Comparison of ENCODE assay signal across 9 mouse cellular contexts in the genomic region with DNA sequence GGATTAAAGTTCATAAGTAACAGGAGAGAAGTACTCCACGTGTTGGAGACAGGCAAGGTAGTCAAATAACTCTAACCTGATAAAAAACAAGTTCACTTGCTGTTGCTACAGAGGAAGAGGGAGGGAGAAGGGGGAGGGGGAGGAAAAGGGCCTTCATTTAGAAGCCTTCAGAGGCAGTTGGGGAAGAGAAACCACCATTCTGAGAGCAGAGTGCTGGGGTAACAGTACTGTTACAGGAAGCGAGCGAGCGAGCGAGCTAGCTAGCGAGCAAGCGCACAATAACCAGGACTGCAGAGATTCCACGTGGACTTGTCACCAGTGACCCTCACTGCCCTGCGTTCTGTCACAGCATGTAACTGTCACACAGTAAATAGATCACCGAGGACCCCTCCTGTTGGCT. TPM values are rescaled to one million over a fixed set of nuclear protein-coding genes. Genes with fewer than 3 reads are reported as not detected.
A peak's percentile ranks its signal among the peaks of the same experiment; 100 is the strongest.
DNase-seq lines count a peak whose midpoint lies in the region; ATAC-seq and TF ChIP-seq lines count a peak whose summit lies in the region.
"Had no signal": no experiment of that assay in that cellular context is flagged by ENCODE, and none has a peak within 500 bp of the region (broad histone marks: within the 10 kb centered on the region; RNA-seq: fewer than 3 reads in every experiment).

No protein-coding gene starts in this region.

- H3K27me3 ChIP-seq in intestine, embryonic 14.5 days (replicated peaks; ENCODE audit: control insufficient read depth, insufficient read depth, low read length), result no peaks in the 10 kb centered on the region
- H3K27me3 ChIP-seq in intestine, postnatal 0 days (replicated peaks; ENCODE audit: control insufficient read depth, insufficient read depth, low read length), result no peaks in the 10 kb centered on the region
- no peaks in the 10 kb centered on the region for H3K27me3 ChIP-seq in kidney, embryonic 16.5 days (ENCODE audit: insufficient read depth, low read length)
- H3K27me3 ChIP-seq: limb, embryonic 15.5 days had no signal

- no peak overlapping the region for H3K4me3 ChIP-seq in intestine, embryonic 14.5 days (ENCODE audit: low read depth, low read length)
- H3K4me3 ChIP-seq in intestine, postnatal 0 days (ENCODE audit: low read depth, low read length), result no peak overlapping the region
- H3K4me3 ChIP-seq in bone marrow macrophage, adult 2 months (ENCODE audit: insufficient read depth, low read length), result peak overlapping the region; percentile 12; the same call in 1 of the 2 replicates
- no peak overlapping the region for H3K4me3 ChIP-seq in kidney, embryonic 16.5 days (ENCODE audit: low read length)
- H3K4me3 ChIP-seq: limb, embryonic 15.5 days had no signal

- DNase-seq in intestine, embryonic 14.5 days (ENCODE audit: low spot score), result no peak
- DNase-seq in liver (peak; percentile 16), MN1 (ENCODE audit: low spot score) (no peak)
- DNase-seq in spleen, postnatal 36 days (ENCODE audit: low spot score in 2 of 2), result peak; percentile 69 to 73
- DNase-seq in c-Kit-positive CD71-positive TER-119-positive erythroid progenitor cells, embryonic 14.5 days (ENCODE audit: low spot score), result no peak

- no peak for ATAC-seq in intestine, embryonic 14.5 days (replicated peaks; ENCODE audit: low FRiP score, low TSS enrichment, low read depth)
- no peak for ATAC-seq in intestine, postnatal 0 days
- ATAC-seq in kidney, embryonic 16.5 days (ENCODE audit: low FRiP score, low TSS enrichment), result no peak

- H3K4me1 ChIP-seq in intestine, embryonic 14.5 days (replicated peaks; ENCODE audit: control insufficient read depth, insufficient read depth, low read length), result peaks cover 5% of the 10 kb centered on the region; the same call in 1 of the 2 replicates
- H3K4me1 ChIP-seq in intestine, postnatal 0 days (replicated peaks; ENCODE audit: control insufficient read depth, insufficient read depth, low read length), result no peaks in the 10 kb centered on the region
- peaks cover 21% of the 10 kb centered on the region for H3K4me1 ChIP-seq in bone marrow macrophage, adult 2 months (ENCODE audit: control insufficient read depth, insufficient read depth, low read length)
- no peaks in the 10 kb centered on the region for H3K4me1 ChIP-seq in kidney, embryonic 16.5 days (ENCODE audit: insufficient read depth, low read length)

- H3K36me3 ChIP-seq in intestine, embryonic 14.5 days (ENCODE audit: control insufficient read depth, insufficient read depth, low read length), result 0 out of 2 replicates have a peak, but pooled peaks cover 6% of the 10 kb centered on the region
- peaks cover 7% of the 10 kb centered on the region; the same call in 1 of the 2 replicates for H3K36me3 ChIP-seq in intestine, postnatal 0 days (ENCODE audit: control insufficient read depth, insufficient read depth)
- H3K36me3 ChIP-seq in kidney, embryonic 16.5 days (ENCODE audit: insufficient read depth, low read length), result no peaks in the 10 kb centered on the region

- H3K27ac ChIP-seq in intestine, embryonic 14.5 days (ENCODE audit: low read depth), result peak overlapping the region; percentile 27; the same call in 1 of the 2 replicates
- H3K27ac ChIP-seq in intestine, postnatal 0 days (ENCODE audit: low read depth, low read length), result no peak overlapping the region
- peak overlapping the region; percentile 53 for H3K27ac ChIP-seq in bone marrow macrophage, adult 2 months (ENCODE audit: insufficient read depth, low read depth, low read length)
- H3K27ac ChIP-seq in kidney, embryonic 16.5 days (ENCODE audit: low read length), result no peak overlapping the region
- H3K27ac ChIP-seq: limb, embryonic 15.5 days had no signal

- no peak overlapping the region for H3K4me2 ChIP-seq in intestine, embryonic 14.5 days (ENCODE audit: low read length)
- H3K4me2 ChIP-seq in intestine, postnatal 0 days (replicated peaks; ENCODE audit: low read depth), result no peak overlapping the region
- no peak overlapping the region for H3K4me2 ChIP-seq in kidney, embryonic 16.5 days (replicated peaks; ENCODE audit: low read depth, low read length)
- H3K4me2 ChIP-seq: limb, embryonic 15.5 days had no signal

- no peaks in the 10 kb centered on the region for H3K9me3 ChIP-seq in intestine, embryonic 14.5 days (ENCODE audit: control insufficient read depth, low read length)
- H3K9me3 ChIP-seq in intestine, postnatal 0 days (ENCODE audit: control insufficient read depth), result no peaks in the 10 kb centered on the region
- H3K9me3 ChIP-seq in kidney, embryonic 16.5 days (ENCODE audit: low read length), result no peaks in the 10 kb centered on the region
- H3K9me3 ChIP-seq: limb, embryonic 15.5 days had no signal

- H3K9ac ChIP-seq in intestine, embryonic 14.5 days (ENCODE audit: low read length), result no peak overlapping the region
- H3K9ac ChIP-seq in intestine, postnatal 0 days (ENCODE audit: low read depth, low read length), result no peak overlapping the region
- H3K9ac ChIP-seq in kidney, embryonic 16.5 days (replicated peaks; ENCODE audit: low read length), result no peak overlapping the region
- H3K9ac ChIP-seq: limb, embryonic 15.5 days had no signal

- TF ChIP-seq POLR2A in bone marrow macrophage, adult 2 months (IDR thresholded peaks at IDR 0.05; ENCODE audit: borderline replicate concordance, low read depth, low read length), result no peak

- no peak for TF ChIP-seq CTCF in intestine, postnatal 0 days (IDR thresholded peaks at IDR 0.05; ENCODE audit: low read depth)
- TF ChIP-seq CTCF in bone marrow macrophage, adult 2 months (IDR thresholded peaks at IDR 0.05; ENCODE audit: low read depth, low read length), result no peak

- WGBS in intestine, embryonic 14.5 days, result 38% methylated on average over 10 of the region's 10 CpGs
- WGBS in intestine, postnatal 0 days, result 43% methylated on average over 10 of the region's 10 CpGs
- WGBS in kidney, embryonic 16.5 days, result 50% methylated on average over 10 of the region's 10 CpGs

RNA-seq across cellular contexts. Expression of gene Kcnip2, which starts 27.6 kb away (rescaled TPM):
- 1.3 and 1.6 TPM in 2 replicates for polyA plus RNA-seq in intestine, embryonic 14.5 days (2014; fragmentation: Nextera tagmentation; extraction: Ambion mirVana)
- polyA plus RNA-seq in intestine, postnatal 0 days (2015; fragmentation: Nextera tagmentation; extraction: Ambion mirVana), result 3.6 and 4.7 TPM in 2 replicates
- not detected in 2 replicates for polyA plus RNA-seq in bone marrow macrophage, adult 2 months (2012; ENCODE audit: insufficient read depth, insufficient read length, missing spikeins)
- polyA plus RNA-seq in kidney, embryonic 16.5 days (2015; fragmentation: Nextera tagmentation; extraction: Ambion mirVana), result 2.0 and 2.3 TPM in 2 replicates

RNA-seq across cellular contexts. Expression of gene Mgea5, which starts 59.8 kb away (rescaled TPM):
- polyA plus RNA-seq in intestine, embryonic 14.5 days (2014; fragmentation: Nextera tagmentation; extraction: Ambion mirVana), result 55.0 and 58.9 TPM in 2 replicates
- polyA plus RNA-seq in intestine, postnatal 0 days (2015; fragmentation: Nextera tagmentation; extraction: Ambion mirVana), result 18.2 and 19.3 TPM in 2 replicates
- 84.9 and 93.8 TPM in 2 replicates for polyA plus RNA-seq in bone marrow macrophage, adult 2 months (2012; ENCODE audit: insufficient read depth, insufficient read length, missing spikeins)
- polyA plus RNA-seq in kidney, embryonic 16.5 days (2015; fragmentation: Nextera tagmentation; extraction: Ambion mirVana), result 42.9 and 52.3 TPM in 2 replicates

Comparison
In these comparisons a context has a peak if more than half of its experiments do, and no peak if none do; other contexts are left out.
1. H3K27ac ChIP-seq: peak in intestine, embryonic 14.5 days (single experiment) and bone marrow macrophage, adult 2 months (single experiment); none in intestine, postnatal 0 days (single experiment) and kidney, embryonic 16.5 days (single experiment).
2. DNase-seq: peak in liver (single experiment) and spleen, postnatal 36 days (2 of 2); none in intestine, embryonic 14.5 days (single experiment), c-Kit-positive CD71-positive TER-119-positive erythroid progenitor cells, embryonic 14.5 days (single experiment) and MN1 (single experiment).